Mouse (Mus musculus): ENCODE data around the gene Ajuba.

Gene Ajuba

GRCm38 (mm10) chr14:54544703-54545102 lies 32.7 kb downstream of the Ajuba start:
- DNase-seq (ENCODE audit: low spot score), result no peak

- DNase-seq (ENCODE audit: low spot score), result no peak
These were observed 36.6 kb downstream of the Ajuba start for GRCm38 (mm10) chr14:54540771-54541170.

GRCm38 (mm10) chr14:54538580-54538979 lies 38.8 kb downstream of the Ajuba start:
- DNase-seq (ENCODE audit: low spot score), result no peak

GRCm38 (mm10) chr14:54528446-54529111 lies 48.8 kb downstream of the Ajuba start:
- peak; percentile 73 for DNase-seq (ENCODE audit: low spot score)

- DNase-seq (ENCODE audit: low spot score), result no peak
These were observed 49.4 kb downstream of the Ajuba start for GRCm38 (mm10) chr14:54528007-54528393.

- no peak for DNase-seq (ENCODE audit: low spot score)
These were observed 49.9 kb downstream of the Ajuba start for GRCm38 (mm10) chr14:54527227-54528006.

- DNase-seq (ENCODE audit: low spot score), result no peak
These were observed 53.8 kb downstream of the Ajuba start for GRCm38 (mm10) chr14:54523600-54523999.

Data from T-cell, adult 2 months (primary cell).